Mouse (Mus musculus): ENCODE measurements around the gene Ccl6.

DNA sequence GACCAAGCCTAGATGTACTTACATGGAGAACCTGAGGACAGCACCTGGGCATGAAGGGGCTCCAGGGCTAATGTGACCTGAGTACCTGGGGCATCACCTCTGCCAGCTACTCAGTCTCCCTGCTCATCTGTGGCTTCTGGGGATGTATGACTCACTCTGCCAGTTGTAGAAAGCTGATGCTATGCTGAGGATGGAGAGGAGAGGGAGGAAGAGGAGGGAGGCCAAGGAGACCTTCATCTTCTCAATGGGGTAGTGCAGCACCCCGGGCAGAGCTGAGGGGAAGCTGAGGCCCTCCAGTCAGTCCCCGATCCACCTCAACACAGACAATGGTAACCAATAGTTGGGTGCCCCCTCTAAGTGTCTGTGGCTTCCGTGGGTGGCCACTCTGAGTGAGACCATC, 24.1 kb downstream of the Ccl6 start:
- TF ChIP-seq GATA1 (IDR thresholded peaks at IDR 0.05; ENCODE audit: low read length) = no peak
- TF ChIP-seq TAL1 (IDR thresholded peaks at IDR 0.05; ENCODE audit: low read length) = no peak

Measured in erythroblast, embryonic 14.5 days (primary cell).